Mouse (Mus musculus) embryonic facial prominence, embryonic 13.5 days (tissue): ENCODE data around the gene Platr17. TPM values are rescaled to one million over a fixed set of nuclear protein-coding genes. Genes with fewer than 3 reads are reported as not detected.
"Not testable (repeated sequence)": the region's sequence is repeated elsewhere in the genome, so short reads cannot be mapped to it uniquely, and the experiment has no call there.

Experiments used
- ATAC-seq: fragments of 200-750 bp; cut with Nextera tagmentation; 2 replicates; pipeline ENCODE4 v1.8.0; 2017; ENCODE audit warnings: low read depth; ENCODE audit not compliant: insufficient number of reproducible peaks, insufficient read depth, low FRiP score, low TSS enrichment
- H3K27ac ChIP-seq: fragments of 300-500 bp; sonication (generic); 2 replicates; pipeline ENCODE4 v1.5.1; 2015; ENCODE audit warnings: moderate library complexity, mild to moderate bottlenecking, inconsistent platforms
- H3K27me3 ChIP-seq: fragments of 300-500 bp; sonication (generic); 2 replicates; pipeline ENCODE4 v1.6.1; 2015; ENCODE audit warnings: mild to moderate bottlenecking, inconsistent platforms
- H3K36me3 ChIP-seq: fragments of 300-500 bp; sonication (generic); 2 replicates; pipeline ENCODE4 v1.6.1; 2015; ENCODE audit warnings: mild to moderate bottlenecking, inconsistent platforms
- H3K4me1 ChIP-seq: fragments of 300-500 bp; sonication (generic); 2 replicates; pipeline ENCODE4 v1.6.1; 2015; ENCODE audit warnings: inconsistent platforms
- H3K4me2 ChIP-seq: fragments of 300-500 bp; sonication (generic); 2 replicates; pipeline ENCODE4 v1.6.1; 2015; ENCODE audit warnings: moderate library complexity, mild to moderate bottlenecking, inconsistent platforms
- H3K4me3 ChIP-seq: fragments of 300-500 bp; sonication (generic); 2 replicates; pipeline ENCODE4 v1.5.1; 2015; ENCODE audit warnings: mild to moderate bottlenecking, inconsistent platforms
- H3K9ac ChIP-seq: fragments of 300-500 bp; sonication (generic); 2 replicates; pipeline ENCODE4 v1.6.1; 2015; ENCODE audit warnings: mild to moderate bottlenecking, inconsistent platforms
- H3K9me3 ChIP-seq: fragments of 300-500 bp; sonication (generic); 2 replicates; pipeline ENCODE4 v1.6.1; 2016; ENCODE audit warnings: inconsistent platforms
- WGBS: fragments of 180-500 bp; shearing (Covaris S2); methylation state at CpG from one replicate; pipeline ENCODE4 v1.1.7; 2015; ENCODE audit warnings: mixed read lengths; 5-methylcytosine and 5-hydroxymethylcytosine counted together
- polyA plus RNA-seq: library from polyadenylated mRNA; unstranded; fragments of >200 nt; fragmentation: Nextera tagmentation; extraction: Ambion mirVana; gene quantifications from 2 replicates; pipeline ENCODE4 v1.2.1, GENCODE M21; 2015

The Platr17 gene
- polyA plus RNA-seq = 0.27 TPM in 1 of 2 replicates, not detected in the other

DNA sequence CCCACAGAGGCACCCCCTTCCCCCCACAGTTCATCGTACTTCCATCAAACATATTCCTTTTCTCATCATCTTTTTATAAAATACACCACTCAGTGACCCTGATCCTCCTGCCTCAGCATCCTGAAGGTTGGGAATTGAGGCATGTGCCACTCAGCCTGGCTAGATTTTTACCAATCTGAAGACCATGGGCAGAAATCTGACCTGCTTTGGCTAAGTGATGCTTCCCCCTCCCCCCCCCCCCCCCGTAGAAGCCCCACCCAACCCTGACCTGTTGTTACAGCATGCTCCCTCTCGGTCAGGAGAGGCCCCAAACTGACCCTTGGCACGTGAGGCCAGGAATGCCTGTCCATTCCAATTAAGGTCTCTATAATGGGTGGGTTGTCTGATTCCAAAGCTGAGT is at the start of gene Platr17:
Gene Platr17 (plus strand): TSS at position 301 of the 400 bp plus-strand sequence.
- not testable (repeated sequence) for H3K27ac ChIP-seq, H3K9me3 ChIP-seq, H3K4me1 ChIP-seq, ATAC-seq, H3K9ac ChIP-seq, H3K4me2 ChIP-seq, H3K27me3 ChIP-seq, H3K4me3 ChIP-seq, H3K36me3 ChIP-seq
- 19% methylated on average over 3 of the region's 4 CpGs for WGBS

DNA sequence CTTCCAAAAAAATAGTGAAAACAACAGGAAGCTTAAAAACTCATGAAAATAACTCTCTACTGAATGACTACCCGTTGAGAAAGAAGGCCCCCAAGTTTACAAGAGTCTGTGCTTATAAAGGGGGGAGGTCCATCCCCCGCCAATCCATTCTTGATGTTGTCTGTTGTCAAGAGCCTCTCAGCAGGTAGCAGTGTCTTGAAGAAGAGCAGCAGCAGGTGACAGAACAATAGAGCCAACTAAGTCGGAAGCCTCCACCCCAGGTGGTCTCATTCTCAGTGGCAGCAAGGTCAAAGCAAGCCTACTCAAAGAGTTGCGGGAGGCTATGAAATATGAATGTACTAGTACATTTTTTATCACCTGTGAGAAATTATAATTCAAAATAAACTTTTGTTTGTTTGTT is 47.1 kb upstream of the Platr17 start:
- Histone ChIP-seq H3K27ac (no peak overlapping the region), H3K4me1 (no peaks in the 10 kb centered on the region), H3K4me3 (no peak overlapping the region), H3K36me3 (no peaks in the 10 kb centered on the region), H3K9me3 (no peaks in the 10 kb centered on the region), H3K4me2 (no peak overlapping the region), H3K9ac (no peak overlapping the region), H3K27me3 (no peaks in the 10 kb centered on the region)
- ATAC-seq = no peak
- WGBS = 80% methylated on average over 4 of the region's 4 CpGs

DNA sequence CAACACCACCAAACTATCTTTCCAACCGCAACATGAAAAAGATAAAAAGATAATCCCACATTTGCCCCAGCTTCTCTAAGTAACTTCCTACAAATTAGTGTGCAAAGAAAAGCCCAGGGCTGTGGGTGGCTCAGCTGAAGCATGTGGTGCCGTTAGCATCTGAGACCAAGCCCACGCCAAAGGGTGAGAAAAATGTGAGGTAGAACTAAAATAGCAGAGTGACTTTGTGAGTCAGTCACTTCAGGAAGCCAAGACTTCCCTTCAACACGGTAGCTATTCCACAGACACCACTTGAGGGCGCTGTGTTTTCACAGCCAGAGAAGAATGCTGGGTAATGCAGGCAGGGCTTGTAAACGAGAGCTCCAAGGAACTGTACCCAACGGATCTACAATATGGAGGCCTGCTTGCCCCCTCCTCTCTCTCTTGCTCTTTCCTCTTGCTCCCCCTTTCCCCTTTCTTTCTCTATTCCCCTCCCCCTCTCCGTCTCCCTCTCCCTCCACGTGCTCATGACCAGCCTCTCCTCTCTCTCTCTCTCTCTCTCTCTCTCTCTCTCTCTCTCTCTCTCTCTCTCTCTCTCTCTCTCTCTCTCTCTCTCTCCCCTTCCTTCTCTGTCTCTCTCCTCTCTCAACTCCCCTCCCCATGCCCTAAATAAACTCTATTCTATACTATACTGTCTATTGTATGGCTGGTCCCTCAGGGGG is 39.5 kb upstream of the Platr17 start:
- Histone ChIP-seq H3K36me3 (no peaks in the 10 kb centered on the region), H3K4me2 (no peak overlapping the region), H3K4me3 (no peak overlapping the region), H3K27ac (no peak overlapping the region), H3K9me3 (no peaks in the 10 kb centered on the region), H3K9ac (no peak overlapping the region), H3K4me1 (no peaks in the 10 kb centered on the region), H3K27me3 (no peaks in the 10 kb centered on the region)
- ATAC-seq = no peak
- 30% methylated on average over 9 of the region's 9 CpGs for WGBS

DNA sequence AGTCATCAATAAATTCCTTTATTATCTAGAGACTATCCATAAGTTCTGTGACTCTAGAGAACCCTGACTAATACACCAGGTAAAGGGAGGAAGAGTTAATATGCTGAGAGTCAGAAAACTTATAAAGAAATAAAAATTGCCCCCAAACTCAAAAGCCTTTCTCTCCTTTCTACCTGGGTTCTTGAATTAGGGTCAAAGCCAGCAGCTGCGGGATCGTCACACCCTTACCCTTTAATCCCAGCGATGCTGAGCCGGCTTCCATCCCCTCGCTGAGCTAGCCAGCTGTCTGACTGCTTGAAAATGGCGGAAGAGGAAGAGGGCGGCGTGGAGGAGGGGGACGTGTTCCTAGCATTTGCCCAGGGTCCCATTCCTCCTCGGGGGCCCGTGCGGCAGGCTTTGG is 31.4 kb upstream of the Platr17 start, which contains the start of gene Gm7029:
Gene Gm7029 (plus strand): TSS at position 301 of the 400 bp plus-strand sequence.
- H3K36me3 ChIP-seq = peaks cover 28% of the 10 kb centered on the region
- not testable (repeated sequence) for H3K4me2 ChIP-seq, H3K4me1 ChIP-seq, H3K4me3 ChIP-seq, H3K27me3 ChIP-seq, H3K9ac ChIP-seq, H3K27ac ChIP-seq, ATAC-seq, H3K9me3 ChIP-seq
- 86% methylated on average over 3 of the region's 12 CpGs for WGBS

DNA sequence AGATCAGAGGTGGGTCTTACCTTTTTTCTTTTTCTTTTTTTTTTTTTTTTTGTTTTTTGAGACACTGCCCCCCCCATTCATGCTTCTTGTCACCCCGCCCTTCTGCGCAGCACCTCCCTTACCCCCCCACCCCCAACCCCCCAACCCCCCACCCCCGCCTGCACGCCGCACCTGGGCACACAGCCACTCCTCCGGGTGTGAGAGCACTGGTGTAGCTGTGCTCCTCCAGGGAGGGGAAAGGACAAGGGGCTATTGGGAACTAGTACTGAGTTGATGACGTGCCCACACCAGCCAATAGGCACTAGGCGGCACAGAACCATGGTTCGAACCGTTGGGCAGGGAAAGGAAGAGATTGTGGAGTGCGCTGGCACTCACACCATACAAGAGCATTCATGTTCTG is 30.5 kb upstream of the Platr17 start:
- Histone ChIP-seq H3K9me3 (no peaks in the 10 kb centered on the region), H3K36me3 (peaks cover 35% of the 10 kb centered on the region), H3K27ac (no peak overlapping the region), H3K9ac (no peak overlapping the region), H3K4me2 (no peak overlapping the region), H3K27me3 (no peaks in the 10 kb centered on the region), H3K4me3 (no peak overlapping the region), H3K4me1 (no peaks in the 10 kb centered on the region)
- 90% methylated on average over 11 of the region's 11 CpGs for WGBS
- no peak for ATAC-seq

DNA sequence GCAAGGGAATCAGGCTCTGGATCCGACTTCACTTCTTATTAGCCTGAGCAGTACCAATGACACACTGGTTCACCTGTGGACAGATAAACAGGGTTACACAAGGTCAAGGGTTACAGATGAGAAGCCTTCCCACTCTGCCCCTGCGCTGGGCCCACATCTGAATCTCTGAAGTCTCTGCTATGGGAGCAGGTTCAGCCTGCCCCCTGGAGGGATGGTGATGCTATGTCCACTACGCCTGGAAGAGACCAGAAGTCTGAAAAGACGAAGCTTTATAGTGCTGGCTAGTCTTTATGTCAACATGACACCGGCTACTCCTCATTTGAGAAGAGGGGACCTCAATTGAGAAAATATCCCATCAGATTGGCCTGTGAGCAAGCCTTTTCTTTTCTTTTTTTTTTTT is 29.1 kb upstream of the Platr17 start:
- not testable (repeated sequence) for H3K9me3 ChIP-seq, H3K4me2 ChIP-seq, H3K4me1 ChIP-seq, H3K9ac ChIP-seq, H3K4me3 ChIP-seq, H3K27me3 ChIP-seq, H3K27ac ChIP-seq, ATAC-seq
- WGBS = 78% methylated on average over 5 of the region's 5 CpGs
- peaks cover 45% of the 10 kb centered on the region for H3K36me3 ChIP-seq

DNA sequence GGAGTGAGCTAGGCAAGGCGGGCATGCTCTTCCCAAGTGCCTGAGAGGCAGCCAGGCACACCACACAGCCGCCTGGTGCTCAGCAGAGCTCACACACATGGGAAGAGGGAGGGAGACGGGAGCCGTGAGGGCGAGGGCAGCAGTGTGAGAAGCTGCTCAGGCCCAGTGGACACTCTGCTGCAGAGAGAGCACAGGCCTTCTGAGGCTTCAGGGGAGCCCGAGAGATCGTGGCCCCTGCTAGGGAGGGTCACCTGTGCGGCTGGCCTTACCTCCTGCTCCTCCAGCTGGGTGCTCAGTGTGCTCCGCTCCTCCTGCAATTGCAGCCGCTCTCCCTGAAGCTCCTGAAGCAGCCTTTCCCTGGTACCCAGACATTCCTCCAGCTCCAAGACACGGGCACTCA is 20.6 kb upstream of the Platr17 start:
- Histone ChIP-seq H3K4me1 (peaks cover 13% of the 10 kb centered on the region), H3K36me3 (peaks cover 50% of the 10 kb centered on the region)
- H3K27ac ChIP-seq, H3K9me3 ChIP-seq, H3K4me2 ChIP-seq, H3K27me3 ChIP-seq, H3K4me3 ChIP-seq, ATAC-seq, H3K9ac ChIP-seq: not testable (repeated sequence)
- 93% methylated on average over 10 of the region's 11 CpGs for WGBS

DNA sequence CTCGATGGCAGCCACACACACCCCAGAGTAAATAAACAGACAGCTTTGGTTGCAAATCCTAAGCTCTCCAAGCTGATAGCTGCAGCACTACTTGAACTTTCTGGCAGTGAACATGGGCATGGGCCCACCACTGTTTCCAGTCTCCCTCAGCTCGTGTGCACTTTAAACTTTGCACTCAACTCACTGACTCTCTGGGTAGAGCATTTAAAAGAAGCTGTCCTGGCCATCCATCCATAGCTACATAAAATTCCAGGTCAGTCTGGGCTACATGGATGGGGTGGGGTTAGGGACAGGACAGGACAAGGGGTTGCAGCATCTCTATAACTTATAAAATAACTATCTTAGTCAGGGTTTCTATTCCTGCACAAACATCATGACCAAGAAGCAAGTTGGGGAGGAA is 17.1 kb upstream of the Platr17 start:
- H3K9me3 ChIP-seq, H3K27me3 ChIP-seq, ATAC-seq, H3K27ac ChIP-seq, H3K4me3 ChIP-seq: not testable (repeated sequence)
- peak overlapping the region; percentile 65 for H3K4me2 ChIP-seq
- 0 out of 2 replicates have a peak overlapping the region, but pooled peaks have one; percentile 32 for H3K9ac ChIP-seq
- peaks cover 25% of the 10 kb centered on the region for H3K36me3 ChIP-seq
- H3K4me1 ChIP-seq = peaks cover 14% of the 10 kb centered on the region
- WGBS = 70% methylated on average over 2 of the region's 2 CpGs

DNA sequence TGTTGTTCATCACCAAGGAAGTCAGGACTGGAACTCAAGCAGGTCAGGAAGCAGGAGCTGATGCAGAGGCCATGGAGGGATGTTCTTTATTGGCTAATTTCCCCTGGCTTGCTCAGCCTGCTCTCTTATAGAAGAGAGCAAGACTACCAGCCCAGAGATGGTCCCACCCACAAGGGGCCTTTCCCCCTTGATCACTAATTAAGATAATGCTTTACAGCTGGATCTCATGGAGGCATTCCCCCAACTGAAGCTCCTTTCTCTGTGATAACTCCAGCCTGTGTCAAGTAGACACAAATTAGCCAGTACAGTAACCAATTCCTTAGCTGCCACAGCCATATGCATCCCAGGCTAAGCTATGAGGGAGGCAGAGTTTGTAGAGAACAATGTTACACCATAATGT is 16.7 kb upstream of the Platr17 start:
- H3K27ac ChIP-seq, H3K9me3 ChIP-seq, H3K27me3 ChIP-seq, ATAC-seq: not testable (repeated sequence)
- H3K36me3 ChIP-seq = peaks cover 21% of the 10 kb centered on the region
- H3K4me2 ChIP-seq = peak overlapping the region; percentile 65
- 0 out of 2 replicates have a peak overlapping the region, but pooled peaks have one; percentile 27 for H3K9ac ChIP-seq
- peak overlapping the region; percentile 62; the same call in 1 of the 2 replicates for H3K4me3 ChIP-seq
- H3K4me1 ChIP-seq = peaks cover 14% of the 10 kb centered on the region

DNA sequence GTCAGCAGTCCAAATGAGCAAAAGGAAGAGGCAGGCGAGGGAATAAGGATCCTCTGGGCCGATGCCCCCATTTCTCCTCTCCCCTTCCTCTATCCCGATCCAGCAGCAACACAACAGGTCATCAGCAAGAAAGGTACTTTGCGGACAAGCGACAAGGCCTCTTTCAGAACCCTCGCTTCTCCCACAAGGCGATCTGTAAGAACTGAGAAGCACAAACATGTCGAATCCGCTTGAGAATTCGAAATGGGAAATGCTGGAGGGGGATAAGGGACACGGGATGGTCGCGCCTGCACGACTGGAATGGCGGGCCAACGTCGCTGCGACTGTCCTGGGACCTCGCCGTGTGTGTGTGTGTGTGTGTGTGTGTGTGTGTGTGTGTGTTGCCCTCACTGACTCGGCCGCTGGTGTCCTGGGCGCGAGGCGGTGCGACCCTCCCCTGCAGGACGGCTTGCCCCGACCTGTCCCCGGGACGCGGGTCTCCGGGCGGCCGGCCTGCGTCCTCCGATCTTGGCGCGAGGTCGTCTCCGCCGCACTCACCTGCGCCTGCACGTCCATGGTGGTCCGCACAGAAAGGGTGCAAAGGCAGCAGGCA is 14.9 kb upstream of the Platr17 start:
- not testable (repeated sequence) for H3K36me3 ChIP-seq, ATAC-seq, H3K27me3 ChIP-seq, H3K9me3 ChIP-seq
- Histone ChIP-seq H3K4me1 (peaks cover 14% of the 10 kb centered on the region), H3K4me3 (peak overlapping the region; percentile 62), H3K4me2 (peak overlapping the region; percentile 65), H3K27ac (peak overlapping the region; percentile 51; the same call in 1 of the 2 replicates), H3K9ac (peak overlapping the region; percentile 76)
- under 1% methylated on average over 41 of the region's 44 CpGs for WGBS

DNA sequence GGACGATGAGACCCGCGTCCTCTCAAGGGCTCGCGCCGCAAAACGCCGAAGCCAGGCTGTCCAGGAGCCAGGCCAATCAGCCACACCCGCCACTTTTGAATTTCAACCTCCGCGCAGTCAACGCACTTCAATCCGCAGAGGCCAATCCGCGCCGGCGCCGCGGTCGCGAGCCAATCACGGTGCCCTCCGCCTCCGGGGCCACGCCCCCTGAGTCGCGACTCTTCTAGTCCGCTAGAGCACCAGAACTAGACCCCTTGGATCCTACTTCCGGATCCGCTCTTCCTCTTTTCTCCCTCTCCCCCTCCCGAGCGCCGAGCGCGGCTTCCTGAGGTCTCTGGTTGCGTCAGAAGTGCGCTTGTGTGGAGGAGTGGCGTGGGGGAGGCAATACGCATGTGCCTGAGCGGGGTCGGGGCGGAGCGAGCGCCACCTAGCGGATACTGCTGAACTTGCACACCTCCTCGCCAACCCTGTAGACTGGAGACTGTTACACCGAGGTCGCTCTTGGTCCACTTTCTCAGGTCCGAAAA is 14.3 kb upstream of the Platr17 start, which contains the start of gene Kifc1:
Gene Kifc1 (minus strand): TSS at position 129 of the 527 bp plus-strand sequence.
- H3K27ac ChIP-seq = peak within 1 kb of the TSS; percentile 51; the same call in 1 of the 2 replicates
- H3K27me3 ChIP-seq = no peaks in the 10 kb centered on the region
- H3K36me3 ChIP-seq = peaks cover 8% of the 10 kb centered on the region
- H3K4me3 ChIP-seq = peak within 1 kb of the TSS; percentile 62
- H3K4me1 ChIP-seq = peaks cover 14% of the 10 kb centered on the region
- peak within 1 kb of the TSS; percentile 65 for H3K4me2 ChIP-seq
- under 1% methylated on average over 49 of the region's 49 CpGs for WGBS
- H3K9me3 ChIP-seq = no peaks in the 10 kb centered on the region
- H3K9ac ChIP-seq = peak within 1 kb of the TSS; percentile 76
- peak; percentile 99 for ATAC-seq

DNA sequence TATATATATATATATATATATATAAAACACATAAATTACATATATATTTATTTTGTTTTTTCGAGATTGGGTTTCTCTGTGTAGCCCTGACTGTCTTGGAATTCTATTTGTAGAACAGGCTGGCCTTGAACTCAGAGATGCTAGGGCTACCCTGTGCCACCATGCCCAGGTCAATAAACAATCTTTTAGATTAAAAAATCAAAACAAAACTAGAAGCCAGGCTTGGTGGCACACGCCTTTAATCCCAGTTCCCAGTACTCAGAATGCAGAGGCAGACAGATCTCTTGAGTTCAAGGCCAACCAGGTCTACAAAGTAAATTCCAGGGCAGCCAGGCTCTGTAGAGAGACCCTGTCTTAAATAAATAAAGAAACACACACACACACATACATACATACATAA is 13.6 kb upstream of the Platr17 start:
- H3K9ac ChIP-seq = no peak overlapping the region
- peaks cover under 1% of the 10 kb centered on the region for H3K36me3 ChIP-seq
- no peaks in the 10 kb centered on the region for H3K9me3 ChIP-seq
- no peaks in the 10 kb centered on the region for H3K27me3 ChIP-seq
- no peak overlapping the region for H3K27ac ChIP-seq
- H3K4me2 ChIP-seq = no peak overlapping the region
- no peak overlapping the region for H3K4me3 ChIP-seq
- H3K4me1 ChIP-seq = peaks cover 14% of the 10 kb centered on the region
- WGBS = 54% methylated on average over 2 of the region's 2 CpGs
- no peak for ATAC-seq
